Mouse (Mus musculus) intestine, embryonic 14.5 days (tissue): ENCODE data around the gene Tmem63a. TPM values are rescaled to one million over a fixed set of nuclear protein-coding genes. Genes with fewer than 3 reads are reported as not detected.
"Not testable (repeated sequence)": the region's sequence is repeated elsewhere in the genome, so short reads cannot be mapped to it uniquely, and the experiment has no call there.

ENCODE experiments used
- ATAC-seq: fragments of 200-750 bp; cut with Nextera tagmentation; replicated peaks from 2 replicates; pipeline ENCODE4 v1.8.0; 2017; ENCODE audit warnings: low read depth, moderate number of reproducible peaks, moderate TSS enrichment, moderate library complexity; ENCODE audit not compliant: low FRiP score, low TSS enrichment
- DNase-seq: peaks from one replicate; pipeline ENCODE4 v3.0.0-alpha.2; 2018; ENCODE audit warnings: low spot score
- H3K27ac ChIP-seq: fragments of 300-500 bp; sonication (generic); 2 replicates; pipeline ENCODE4 v1.5.1; 2014; ENCODE audit warnings: low read depth, mild to moderate bottlenecking, control low read depth
- H3K27me3 ChIP-seq: fragments of 300-500 bp; sonication (generic); replicated peaks from 2 replicates; pipeline ENCODE4 v1.6.1; 2014; ENCODE audit warnings: low read length, control low read depth; ENCODE audit not compliant: control insufficient read depth, insufficient read depth
- H3K36me3 ChIP-seq: fragments of 300-500 bp; sonication (generic); 2 replicates; pipeline ENCODE4 v1.6.1; 2014; ENCODE audit warnings: low read length, control low read depth; ENCODE audit not compliant: control insufficient read depth, insufficient read depth
- H3K4me1 ChIP-seq: fragments of 300-500 bp; sonication (generic); replicated peaks from 2 replicates; pipeline ENCODE4 v1.6.1; 2014; ENCODE audit warnings: low read length, control low read depth, mixed read lengths; ENCODE audit not compliant: control insufficient read depth, insufficient read depth
- H3K4me2 ChIP-seq: fragments of 300-500 bp; sonication (generic); 2 replicates; pipeline ENCODE4 v1.6.1; 2014; ENCODE audit warnings: low read length
- H3K4me3 ChIP-seq: fragments of 300-500 bp; sonication (generic); 2 replicates; pipeline ENCODE4 v1.5.1; 2014; ENCODE audit warnings: low read depth, low read length, control low read depth, mixed read lengths
- H3K9ac ChIP-seq: fragments of 300-500 bp; sonication (generic); 2 replicates; pipeline ENCODE4 v1.6.1; 2014; ENCODE audit warnings: mild to moderate bottlenecking, low read length
- H3K9me3 ChIP-seq: fragments of 300-500 bp; sonication (generic); 2 replicates; pipeline ENCODE4 v1.6.1; 2016; ENCODE audit warnings: low read length, control low read depth; ENCODE audit not compliant: control insufficient read depth
- WGBS: fragments of 180-500 bp; shearing (Covaris S2); extraction: QIAGEN DNeasy Blood & Tissue Kit; methylation state at CpG from one replicate; pipeline ENCODE4 v1.1.7; 2014; 5-methylcytosine and 5-hydroxymethylcytosine counted together
- polyA plus RNA-seq: library from polyadenylated mRNA; unstranded; fragments of >200 nt; fragmentation: Nextera tagmentation; extraction: Ambion mirVana; gene quantifications from 2 replicates; pipeline ENCODE4 v1.2.1, GENCODE M21; 2014

The Tmem63a gene
- polyA plus RNA-seq, result 14.2 and 14.8 TPM in 2 replicates

GRCm38 (mm10) chr1:180942166-180943031 lies at the start of gene Tmem63a:
TSS of gene Tmem63a (plus strand) at chr1:180942344.
- ATAC-seq, result peak; percentile 72
- Histone ChIP-seq H3K27ac (peak within 1 kb of the TSS; percentile 77), H3K9me3 (no peaks in the 10 kb centered on the region), H3K36me3 (peaks cover 9% of the 10 kb centered on the region), H3K4me1 (peaks cover 32% of the 10 kb centered on the region), H3K4me3 (peak within 1 kb of the TSS; percentile 72), H3K4me2 (peak within 1 kb of the TSS; percentile 88), H3K27me3 (0 out of 2 replicates have a peak, but pooled peaks cover 5% of the 10 kb centered on the region), H3K9ac (peak within 1 kb of the TSS; percentile 80)
- peak; percentile 94 for DNase-seq
- WGBS, result under 1% methylated on average over 73 of the region's 73 CpGs

- H3K4me1 ChIP-seq, result peaks cover 13% of the 10 kb centered on the region
- ATAC-seq (no peak), DNase-seq (no peak)
- no peaks in the 10 kb centered on the region for H3K9me3 ChIP-seq
- H3K36me3 ChIP-seq, result no peaks in the 10 kb centered on the region
- no peak within 1 kb of the TSS for H3K4me2 ChIP-seq
- no peak within 1 kb of the TSS for H3K27ac ChIP-seq
- no peak within 1 kb of the TSS for H3K9ac ChIP-seq
- peaks cover 28% of the 10 kb centered on the region for H3K27me3 ChIP-seq
- WGBS, result 61% methylated on average over 10 of the region's 10 CpGs
- no peak within 1 kb of the TSS for H3K4me3 ChIP-seq
Measured at GRCm38 (mm10) chr1:180892808-180893207, 49.3 kb upstream of the Tmem63a start, which contains the start of gene Lefty2. TSS of gene Lefty2 (plus strand) at chr1:180893108.

GRCm38 (mm10) chr1:180894088-180894987 lies 47.8 kb upstream of the Tmem63a start:
- not testable (repeated sequence) for H3K9me3 ChIP-seq, H3K36me3 ChIP-seq, DNase-seq, H3K27ac ChIP-seq, H3K4me1 ChIP-seq, H3K9ac ChIP-seq
- Histone ChIP-seq H3K4me3 (peak overlapping the region; percentile 20; the same call in 1 of the 2 replicates), H3K4me2 (peak overlapping the region; percentile 37), H3K27me3 (peaks cover 28% of the 10 kb centered on the region)
- WGBS, result 6% methylated on average over 45 of the region's 51 CpGs
- peak; percentile 43; the same call in 1 of the 2 replicates for ATAC-seq

- no peak for DNase-seq
- Histone ChIP-seq H3K36me3 (peaks cover 5% of the 10 kb centered on the region), H3K9ac (no peak overlapping the region), H3K4me2 (no peak overlapping the region), H3K4me1 (peaks cover 14% of the 10 kb centered on the region), H3K27ac (no peak overlapping the region), H3K9me3 (no peaks in the 10 kb centered on the region), H3K27me3 (no peaks in the 10 kb centered on the region), H3K4me3 (no peak overlapping the region)
- ATAC-seq, result no peak
- WGBS, result 2% methylated on average over 4 of the region's 4 CpGs
Measured at GRCm38 (mm10) chr1:180901107-180901506, 41.0 kb upstream of the Tmem63a start.

- Histone ChIP-seq H3K4me2 (no peak overlapping the region), H3K27me3 (no peaks in the 10 kb centered on the region), H3K4me1 (peaks cover 14% of the 10 kb centered on the region), H3K9ac (no peak overlapping the region), H3K27ac (no peak overlapping the region), H3K4me3 (no peak overlapping the region), H3K9me3 (no peaks in the 10 kb centered on the region), H3K36me3 (peaks cover 23% of the 10 kb centered on the region)
- no peak for ATAC-seq
- DNase-seq, result no peak
- WGBS, result 37% methylated on average over 5 of the region's 5 CpGs
Measured at GRCm38 (mm10) chr1:180902915-180903314, 39.2 kb upstream of the Tmem63a start.

GRCm38 (mm10) chr1:180903666-180904038 lies 38.5 kb upstream of the Tmem63a start:
- Histone ChIP-seq H3K4me1 (peaks cover 14% of the 10 kb centered on the region), H3K9me3 (no peaks in the 10 kb centered on the region), H3K4me3 (peak overlapping the region; percentile 85), H3K27me3 (no peaks in the 10 kb centered on the region), H3K4me2 (peak overlapping the region; percentile 64), H3K9ac (peak overlapping the region; percentile 82), H3K36me3 (peaks cover 28% of the 10 kb centered on the region), H3K27ac (peak overlapping the region; percentile 85)
- DNase-seq (no peak), ATAC-seq (peak; percentile 17; the same call in 1 of the 2 replicates)
- WGBS, result 25% methylated on average over 10 of the region's 10 CpGs

GRCm38 (mm10) chr1:180904039-180904814 lies 37.9 kb upstream of the Tmem63a start, which contains the start of gene Pycr2:
TSS of gene Pycr2 (plus strand) at chr1:180904293.
- Histone ChIP-seq H3K4me1 (peaks cover 14% of the 10 kb centered on the region), H3K4me3 (peak within 1 kb of the TSS; percentile 85), H3K27ac (peak within 1 kb of the TSS; percentile 85), H3K4me2 (peak within 1 kb of the TSS; percentile 64), H3K36me3 (peaks cover 28% of the 10 kb centered on the region), H3K9me3 (no peaks in the 10 kb centered on the region), H3K9ac (peak within 1 kb of the TSS; percentile 82), H3K27me3 (no peaks in the 10 kb centered on the region)
- ATAC-seq (peak; percentile 99), DNase-seq (peak; percentile 94)
- under 1% methylated on average over 52 of the region's 52 CpGs for WGBS

GRCm38 (mm10) chr1:180904815-180905080 lies 37.4 kb upstream of the Tmem63a start:
- Histone ChIP-seq H3K36me3 (peaks cover 28% of the 10 kb centered on the region), H3K27ac (peak overlapping the region; percentile 85; the same call in 1 of the 2 replicates), H3K4me3 (peak overlapping the region; percentile 85), H3K27me3 (no peaks in the 10 kb centered on the region), H3K4me1 (peaks cover 14% of the 10 kb centered on the region), H3K4me2 (peak overlapping the region; percentile 64), H3K9ac (peak overlapping the region; percentile 82), H3K9me3 (no peaks in the 10 kb centered on the region)
- WGBS, result 2% methylated on average over 5 of the region's 5 CpGs
- DNase-seq (no peak), ATAC-seq (no peak)
